Mouse (Mus musculus): ENCODE measurements around the gene Slco1a4. TPM values are rescaled to one million over a fixed set of nuclear protein-coding genes. Genes with fewer than 3 reads are reported as not detected.

The Slco1a4 gene
- polyA plus RNA-seq, 1 experiment from 2014 or later: not detected

DNA sequence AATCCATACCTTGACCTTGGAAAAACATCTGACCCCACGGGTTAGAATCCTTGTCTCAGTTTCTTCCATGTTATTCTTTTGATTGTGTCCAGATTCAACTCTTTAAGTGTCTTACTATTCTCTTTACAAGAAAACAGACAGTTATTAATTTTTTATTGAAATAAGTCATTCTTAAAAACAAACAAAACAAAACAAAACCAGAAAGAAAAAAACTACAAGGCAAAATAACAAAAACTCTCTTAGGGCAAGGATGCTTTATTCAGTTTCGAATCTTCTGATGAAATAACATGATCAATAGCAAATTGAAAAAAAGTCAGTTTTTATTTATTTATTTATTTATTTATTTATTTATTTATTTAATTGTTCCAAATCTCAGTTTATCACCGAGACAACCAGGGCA, 82.3 kb downstream of the Slco1a4 start, which contains the start of gene Gm5724:
Gene Gm5724 (minus strand): TSS at position 101 of the 400 bp plus-strand sequence.
- no peaks in the 10 kb centered on the region for H3K9me3 ChIP-seq
- no peaks in the 10 kb centered on the region for H3K36me3 ChIP-seq
- 75% methylated on average over 3 of the region's 3 CpGs for WGBS
- H3K27me3 ChIP-seq (ENCODE audit: insufficient read depth, poor library complexity, severe bottlenecking): no peaks in the 10 kb centered on the region
- H3K4me1 ChIP-seq: no peaks in the 10 kb centered on the region
- H3K4me3 ChIP-seq: no peak within 1 kb of the TSS
- DNase-seq (ENCODE audit: low spot score): no peak
- no peak within 1 kb of the TSS for H3K27ac ChIP-seq

Other genes with a start within 250 kb of the Slco1a4 start
- gene Slco1b2, start 226.7 kb downstream of the Slco1a4 start, polyA plus RNA-seq (2016; fragmentation: Nextera tagmentation; extraction: Ambion mirVana): not detected in 2 replicates
- gene Gm5724, start 82.4 kb downstream of the Slco1a4 start, polyA plus RNA-seq (2016; fragmentation: Nextera tagmentation; extraction: Ambion mirVana): not detected in 2 replicates
- not detected in 2 replicates for gene Slco1a1, start 90.8 kb upstream of the Slco1a4 start, polyA plus RNA-seq (2016; fragmentation: Nextera tagmentation; extraction: Ambion mirVana)
- gene Gm6614, start 155.2 kb upstream of the Slco1a4 start, polyA plus RNA-seq (2016; fragmentation: Nextera tagmentation; extraction: Ambion mirVana): not detected in 2 replicates